Mouse (Mus musculus) limb, embryonic 15.5 days (tissue): ENCODE data around the gene Hba-x. TPM values are rescaled to one million over a fixed set of nuclear protein-coding genes. Genes with fewer than 3 reads are reported as not detected.
A peak's percentile ranks its signal among the peaks of the same experiment; 100 is the strongest.
"Not testable (repeated sequence)": the region's sequence is repeated elsewhere in the genome, so short reads cannot be mapped to it uniquely, and the experiment has no call there.

Source experiments
- ATAC-seq: fragments of 200-750 bp; cut with Nextera tagmentation; 2 replicates; pipeline ENCODE4 v1.8.0; 2017; ENCODE audit warnings: low read depth, moderate TSS enrichment; ENCODE audit not compliant: insufficient number of reproducible peaks, low FRiP score, low TSS enrichment
- H3K27ac ChIP-seq: fragments of 300-500 bp; sonication (generic); 2 replicates; pipeline ENCODE4 v1.5.1; 2015; ENCODE audit warnings: moderate library complexity, mild to moderate bottlenecking, inconsistent platforms
- H3K27me3 ChIP-seq: fragments of 300-500 bp; sonication (generic); 2 replicates; pipeline ENCODE4 v1.6.1; 2015; ENCODE audit warnings: inconsistent platforms
- H3K36me3 ChIP-seq: fragments of 300-500 bp; sonication (generic); 2 replicates; pipeline ENCODE4 v1.6.1; 2015; ENCODE audit warnings: inconsistent platforms
- H3K4me1 ChIP-seq: fragments of 300-500 bp; sonication (generic); 2 replicates; pipeline ENCODE4 v1.6.1; 2015; ENCODE audit warnings: inconsistent platforms
- H3K4me2 ChIP-seq: fragments of 300-500 bp; sonication (generic); 2 replicates; pipeline ENCODE4 v1.6.1; 2015; ENCODE audit warnings: mild to moderate bottlenecking, inconsistent platforms
- H3K4me3 ChIP-seq: fragments of 300-500 bp; sonication (generic); 2 replicates; pipeline ENCODE4 v1.5.1; 2015; ENCODE audit warnings: mild to moderate bottlenecking, inconsistent platforms
- H3K9ac ChIP-seq: fragments of 300-500 bp; sonication (generic); 2 replicates; pipeline ENCODE4 v1.6.1; 2015; ENCODE audit warnings: inconsistent platforms
- H3K9me3 ChIP-seq: fragments of 300-500 bp; sonication (generic); 2 replicates; pipeline ENCODE4 v1.6.1; 2016; ENCODE audit warnings: inconsistent platforms
- WGBS: fragments of 180-500 bp; shearing (Covaris S2); methylation state at CpG from one replicate; pipeline ENCODE4 v1.1.7; 2015; 5-methylcytosine and 5-hydroxymethylcytosine counted together
- polyA plus RNA-seq: library from polyadenylated mRNA; unstranded; fragments of >200 nt; fragmentation: Nextera tagmentation; extraction: Ambion mirVana; gene quantifications from 2 replicates; pipeline ENCODE4 v1.2.1, GENCODE M21; 2015

Gene Hba-x
- polyA plus RNA-seq, 1 experiment from 2014 or later, result 106 TPM

GRCm38 (mm10) chr11:32278458-32278957 is 2.3 kb downstream of the Hba-x start:
- no peak overlapping the region for H3K9ac ChIP-seq
- 77% methylated on average over 12 of the region's 12 CpGs for WGBS
- no peak for ATAC-seq
- H3K9me3 ChIP-seq, result no peaks in the 10 kb centered on the region
- no peak overlapping the region for H3K27ac ChIP-seq
- H3K27me3 ChIP-seq, result peaks cover 24% of the 10 kb centered on the region; the same call in 1 of the 2 replicates
- no peak overlapping the region for H3K4me2 ChIP-seq
- no peak overlapping the region for H3K4me3 ChIP-seq
- H3K36me3 ChIP-seq, result no peaks in the 10 kb centered on the region
- H3K4me1 ChIP-seq, result no peaks in the 10 kb centered on the region

GRCm38 (mm10) chr11:32280646-32281045 is 4.4 kb downstream of the Hba-x start:
- whole genome bisulfite sequencing, result 72% methylated on average over 2 of the region's 2 CpGs
- ATAC-seq, result no peak

GRCm38 (mm10) chr11:32281416-32282144 is 5.4 kb downstream of the Hba-x start:
- 86% methylated on average over 1 of the region's 1 CpGs for WGBS
- H3K9me3 ChIP-seq, result no peaks in the 10 kb centered on the region
- H3K36me3 ChIP-seq, result no peaks in the 10 kb centered on the region
- H3K4me3 ChIP-seq, result no peak overlapping the region
- H3K4me2 ChIP-seq, result no peak overlapping the region
- H3K4me1 ChIP-seq, result no peaks in the 10 kb centered on the region
- H3K27ac ChIP-seq, result no peak overlapping the region
- no peak for ATAC-seq
- H3K9ac ChIP-seq, result no peak overlapping the region
- H3K27me3 ChIP-seq, result peaks cover 24% of the 10 kb centered on the region; the same call in 1 of the 2 replicates

More at GRCm38 (mm10) chr11:32280646-32281045, 4.4 kb downstream of the Hba-x start:
- H3K9ac ChIP-seq, result no peak overlapping the region
- no peaks in the 10 kb centered on the region for H3K9me3 ChIP-seq
- H3K4me2 ChIP-seq, result no peak overlapping the region
- H3K4me1 ChIP-seq, result no peaks in the 10 kb centered on the region
- no peak overlapping the region for H3K27ac ChIP-seq
- peaks cover 24% of the 10 kb centered on the region; the same call in 1 of the 2 replicates for H3K27me3 ChIP-seq
- H3K4me3 ChIP-seq, result no peak overlapping the region
- H3K36me3 ChIP-seq, result no peaks in the 10 kb centered on the region

GRCm38 (mm10) chr11:32283091-32283777 is 7.0 kb downstream of the Hba-x start, which contains the start of gene Hba-a1:
TSS of gene Hba-a1 (plus strand) at chr11:32283511.
- not testable (repeated sequence) for H3K4me1 ChIP-seq, H3K36me3 ChIP-seq, ATAC-seq, H3K27ac ChIP-seq, H3K9ac ChIP-seq, H3K4me3 ChIP-seq, H3K4me2 ChIP-seq, H3K9me3 ChIP-seq
- peaks cover 14% of the 10 kb centered on the region; the same call in 1 of the 2 replicates for H3K27me3 ChIP-seq
- WGBS, result 50% methylated on average over 1 of the region's 5 CpGs

GRCm38 (mm10) chr11:32284582-32284981 is 8.4 kb downstream of the Hba-x start:
- H3K27ac ChIP-seq, H3K27me3 ChIP-seq, H3K9ac ChIP-seq, H3K4me2 ChIP-seq, H3K4me1 ChIP-seq, H3K4me3 ChIP-seq, H3K9me3 ChIP-seq, ATAC-seq, H3K36me3 ChIP-seq: not testable (repeated sequence)
- WGBS, result 49% methylated on average over 2 of the region's 2 CpGs

GRCm38 (mm10) chr11:32285031-32285775 is 9.0 kb downstream of the Hba-x start:
- Histone ChIP-seq H3K9me3 (no peaks in the 10 kb centered on the region), H3K27ac (no peak overlapping the region), H3K4me2 (no peak overlapping the region), H3K4me3 (no peak overlapping the region), H3K4me1 (no peaks in the 10 kb centered on the region), H3K36me3 (no peaks in the 10 kb centered on the region), H3K9ac (no peak overlapping the region), H3K27me3 (0 out of 2 replicates have a peak, but pooled peaks cover 3% of the 10 kb centered on the region)
- WGBS, result 78% methylated on average over 7 of the region's 7 CpGs
- ATAC-seq, result no peak

GRCm38 (mm10) chr11:32285887-32286286 is 9.7 kb downstream of the Hba-x start:
- not testable (repeated sequence) for H3K27ac ChIP-seq, H3K9me3 ChIP-seq, H3K4me2 ChIP-seq, H3K27me3 ChIP-seq, H3K9ac ChIP-seq, H3K36me3 ChIP-seq, H3K4me1 ChIP-seq, H3K4me3 ChIP-seq, ATAC-seq

GRCm38 (mm10) chr11:32286695-32287492 is 10.7 kb downstream of the Hba-x start, which contains the start of gene Hbq1b:
TSS of gene Hbq1b (plus strand) at chr11:32286965.
- Histone ChIP-seq H3K4me3 (peak within 1 kb of the TSS; percentile 32), H3K4me2 (peak within 1 kb of the TSS; percentile 56)
- H3K27ac ChIP-seq, H3K36me3 ChIP-seq, H3K9ac ChIP-seq, H3K27me3 ChIP-seq, H3K4me1 ChIP-seq, ATAC-seq, H3K9me3 ChIP-seq: not testable (repeated sequence)
- WGBS, result 17% methylated on average over 32 of the region's 33 CpGs

GRCm38 (mm10) chr11:32287493-32287825 is 11.3 kb downstream of the Hba-x start:
- WGBS, result 69% methylated on average over 9 of the region's 9 CpGs
- no peak for ATAC-seq
- Histone ChIP-seq H3K36me3 (no peaks in the 10 kb centered on the region), H3K27me3 (0 out of 2 replicates have a peak, but pooled peaks cover 2% of the 10 kb centered on the region), H3K4me1 (no peaks in the 10 kb centered on the region), H3K9ac (no peak overlapping the region), H3K9me3 (no peaks in the 10 kb centered on the region), H3K4me3 (no peak overlapping the region), H3K27ac (no peak overlapping the region), H3K4me2 (no peak overlapping the region)

- not testable (repeated sequence) for H3K36me3 ChIP-seq, H3K4me1 ChIP-seq, H3K9me3 ChIP-seq, ATAC-seq, H3K27ac ChIP-seq, H3K4me3 ChIP-seq, H3K27me3 ChIP-seq, H3K4me2 ChIP-seq, H3K9ac ChIP-seq
- WGBS, result 77% methylated on average over 4 of the region's 4 CpGs
Observed at GRCm38 (mm10) chr11:32292819-32293218, 16.6 kb downstream of the Hba-x start.

GRCm38 (mm10) chr11:32293479-32293878 is 17.3 kb downstream of the Hba-x start:
- not testable (repeated sequence) for H3K4me3 ChIP-seq, H3K27ac ChIP-seq, H3K27me3 ChIP-seq, H3K9ac ChIP-seq, ATAC-seq, H3K36me3 ChIP-seq, H3K4me1 ChIP-seq, H3K9me3 ChIP-seq, H3K4me2 ChIP-seq
- WGBS, result 73% methylated on average over 3 of the region's 3 CpGs
